8 mouse cellular contexts compared by ENCODE assay signal in the genomic region with DNA sequence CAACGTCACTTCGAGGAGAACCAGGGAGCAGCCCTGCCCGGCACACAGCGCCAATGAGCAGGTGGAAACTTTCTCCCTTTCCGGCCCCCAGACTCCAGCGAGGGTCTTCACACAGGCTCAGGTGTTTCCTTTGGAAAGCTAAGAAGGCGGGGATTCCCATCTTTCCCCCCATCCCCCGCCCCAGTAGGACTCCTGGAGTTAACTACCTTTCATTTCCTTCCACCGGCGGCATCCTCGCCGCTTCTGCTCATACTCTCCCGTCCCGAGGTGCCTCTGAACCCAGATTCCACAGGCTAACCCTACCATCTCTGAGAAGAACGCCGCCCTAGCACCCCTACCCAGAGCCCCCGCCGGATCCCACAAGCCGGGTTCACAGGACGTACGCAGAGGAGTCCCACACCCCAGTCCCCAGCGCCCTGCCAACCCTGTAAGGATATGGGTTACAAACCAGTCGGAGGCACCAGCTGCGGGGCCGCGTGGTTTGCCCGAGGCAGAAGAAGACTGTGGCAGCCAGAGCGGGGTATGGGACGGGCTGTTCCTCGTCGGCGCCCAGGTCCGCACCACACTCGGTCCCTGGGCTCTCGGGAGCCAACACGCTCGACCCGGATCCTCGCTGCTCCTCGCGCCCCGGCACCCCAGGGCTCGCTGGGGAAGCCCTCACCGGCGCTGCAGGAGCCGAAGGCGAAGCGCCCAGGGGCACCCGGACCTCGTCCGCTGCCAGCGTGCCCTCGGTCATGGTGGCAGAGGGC. TPM values are rescaled to one million over a fixed set of nuclear protein-coding genes. Genes with fewer than 3 reads are reported as not detected.
DNase-seq lines count a peak whose midpoint lies in the region; ATAC-seq and TF ChIP-seq lines count a peak whose summit lies in the region.

No protein-coding gene starts in this region.

- no peaks in the 10 kb centered on the region for H3K9me3 ChIP-seq in liver, embryonic 14.5 days (ENCODE audit: control insufficient read depth, low read length)
- no peaks in the 10 kb centered on the region for H3K9me3 ChIP-seq in stomach, embryonic 14.5 days (ENCODE audit: control insufficient read depth, low read depth, low read length)

- no peak overlapping the region for H3K9ac ChIP-seq in liver, embryonic 14.5 days (replicated peaks)
- peak overlapping the region; percentile 81 for H3K9ac ChIP-seq in stomach, embryonic 14.5 days (replicated peaks; ENCODE audit: low read depth, low read length)

- peak; percentile 38 for DNase-seq in gastrocnemius, adult 2 months
- no peak for DNase-seq in gastrocnemius, postnatal 25 days
- DNase-seq in thymus, postnatal 4 days = peak; percentile 30
- DNase-seq in thymus, postnatal 10 days (ENCODE audit: low spot score in 2 of 2) = no peak
- peak; percentile 43 for DNase-seq in heart, postnatal 4 days
- DNase-seq in liver, embryonic 14.5 days (ENCODE audit: low read depth in 3 of 3, low spot score in 3 of 3) = no peak

- no peak for TF ChIP-seq CTCF in gastrocnemius, adult 2 months (IDR thresholded peaks at IDR 0.05)
- TF ChIP-seq CTCF in liver, embryonic 14.5 days (IDR thresholded peaks at IDR 0.05; ENCODE audit: low read depth) = no peak

- H3K4me3 ChIP-seq in gastrocnemius, adult 2 months = peak overlapping the region; percentile 77
- peak overlapping the region; percentile 21 to 51; a peak in 3 of 4 replicates for H3K4me3 ChIP-seq in liver, embryonic 14.5 days (ENCODE audit: insufficient read depth in 1 of 2, low read depth in 2 of 2, low read length in 2 of 2)
- H3K4me3 ChIP-seq in stomach, embryonic 14.5 days (ENCODE audit: low read depth, low read length) = peak overlapping the region; percentile 64

- intact Hi-C loops in gastrocnemius, adult 2 months (cut with DNase I) = no loop called here

- no peaks in the 10 kb centered on the region for H3K36me3 ChIP-seq in liver, embryonic 14.5 days (replicated peaks; ENCODE audit: control insufficient read depth, insufficient read depth, low read depth)
- H3K36me3 ChIP-seq in stomach, embryonic 14.5 days (ENCODE audit: control insufficient read depth, insufficient read depth, low read length) = no peaks in the 10 kb centered on the region

- ATAC-seq in liver, embryonic 14.5 days (ENCODE audit: insufficient read depth) = no peak
- no peak for ATAC-seq in stomach, embryonic 14.5 days (ENCODE audit: insufficient number of reproducible peaks, insufficient read depth, low FRiP score, low read depth)
- ATAC-seq in megakaryocyte progenitor cell, adult 5-6 weeks (replicated peaks; ENCODE audit: poor library complexity) = no peak

- H3K4me2 ChIP-seq in liver, embryonic 14.5 days (ENCODE audit: low read depth) = peak overlapping the region; percentile 48
- H3K4me2 ChIP-seq in stomach, embryonic 14.5 days (replicated peaks; ENCODE audit: low read depth, low read length) = peak overlapping the region; percentile 97

- 2% methylated on average over 53 of the region's 53 CpGs for WGBS in liver, embryonic 14.5 days (ENCODE audit: insufficient replicate concordance)
- under 1% methylated on average over 53 of the region's 53 CpGs for WGBS in stomach, embryonic 14.5 days

- H3K27me3 ChIP-seq in liver, embryonic 14.5 days (ENCODE audit: control insufficient read depth, insufficient read depth, low read length) = peaks cover 44% of the 10 kb centered on the region
- H3K27me3 ChIP-seq in stomach, embryonic 14.5 days (ENCODE audit: control insufficient read depth, insufficient read depth, low read length) = no peaks in the 10 kb centered on the region

- H3K4me1 ChIP-seq in liver, embryonic 14.5 days (replicated peaks; ENCODE audit: control insufficient read depth in 2 of 2, insufficient read depth in 2 of 2, low read length in 1 of 2) = no peaks in the 10 kb centered on the region
- H3K4me1 ChIP-seq in stomach, embryonic 14.5 days (ENCODE audit: control insufficient read depth, insufficient read depth, low read length) = peaks cover 48% of the 10 kb centered on the region

- H3K27ac ChIP-seq in gastrocnemius, adult 2 months = peak overlapping the region; percentile 10
- no peak overlapping the region for H3K27ac ChIP-seq in liver, embryonic 14.5 days
- H3K27ac ChIP-seq in stomach, embryonic 14.5 days (ENCODE audit: low read length) = peak overlapping the region; percentile 75; the same call in 1 of the 2 replicates

- no peak for TF ChIP-seq EP300 in liver, embryonic 14.5 days (IDR thresholded peaks at IDR 0.05; ENCODE audit: low read depth)

RNA-seq across cellular contexts. Expression of a gene that starts 1.0 kb away (rescaled TPM):
- 1 to 10 TPM in 1 of 2 experiments, under 1 TPM in 1; 0.94 to 1.7 TPM for total RNA-seq in gastrocnemius, adult 2 months (2021)
- total RNA-seq in gastrocnemius, postnatal 25 days (2021) = 1 to 10 TPM; 1.5 to 1.6 TPM
- total RNA-seq in heart, postnatal 4 days (2021) = 10 to 100 TPM; 14.5 to 19.1 TPM
- 1.2 and 1.3 TPM in 2 replicates for polyA plus RNA-seq in liver, embryonic 14.5 days (2012; rRNA removed)
- 0.13 and 0.50 TPM in 2 replicates for polyA plus RNA-seq in liver, embryonic 14.5 days (2014; fragmentation: Nextera tagmentation; extraction: Ambion mirVana)
- polyA plus RNA-seq in stomach, embryonic 14.5 days (2014; fragmentation: Nextera tagmentation; extraction: Ambion mirVana) = 6.1 and 6.6 TPM in 2 replicates
- 0.32 TPM in 1 of 2 replicates, not detected in the other for total RNA-seq in megakaryocyte progenitor cell, adult 5-6 weeks (2015)
- total RNA-seq in megakaryocyte progenitor cell, adult 5-6 weeks (2017) = not detected in 2 replicates

RNA-seq across cellular contexts. Expression of a gene that starts 21.8 kb away (rescaled TPM):
- total RNA-seq in gastrocnemius, adult 2 months (2021) = not detected
- not detected for total RNA-seq in gastrocnemius, postnatal 25 days (2021)
- under 1 TPM in 1 of 2 experiments, not detected in 1; 0.26 TPM for total RNA-seq in heart, postnatal 4 days (2021)
- polyA plus RNA-seq in liver, embryonic 14.5 days (2012; rRNA removed) = 0.07 TPM in 1 of 2 replicates, not detected in the other
- 0.13 TPM in 1 of 2 replicates, not detected in the other for polyA plus RNA-seq in liver, embryonic 14.5 days (2014; fragmentation: Nextera tagmentation; extraction: Ambion mirVana)
- not detected in 2 replicates for polyA plus RNA-seq in stomach, embryonic 14.5 days (2014; fragmentation: Nextera tagmentation; extraction: Ambion mirVana)
- not detected in 2 replicates for total RNA-seq in megakaryocyte progenitor cell, adult 5-6 weeks (2015)
- total RNA-seq in megakaryocyte progenitor cell, adult 5-6 weeks (2017) = not detected in 2 replicates

Comparison
In these comparisons a context has a peak if more than half of its experiments do, and no peak if none do; other contexts are left out.
1. DNase-seq: peak in gastrocnemius, adult 2 months (single experiment), thymus, postnatal 4 days (single experiment) and heart, postnatal 4 days (single experiment); none in gastrocnemius, postnatal 25 days (single experiment), thymus, postnatal 10 days (0 of 2) and liver, embryonic 14.5 days (0 of 3).
2. RNA of a gene that starts 1.0 kb away (total RNA-seq): 14.5 to 19.1 TPM in heart, postnatal 4 days; 0.94 to 1.7 TPM in gastrocnemius, adult 2 months, 1.5 to 1.6 TPM in gastrocnemius, postnatal 25 days and 0.32 TPM in megakaryocyte progenitor cell, adult 5-6 weeks; every median in the first group is over 4 times any median in the second.
3. Peak in every context shown above with its lines, with median percentiles within 50 percentile points of each other: H3K4me3 ChIP-seq.